Mouse (Mus musculus): Measurements from ENCODE around the gene Cyp27b1. TPM values are rescaled to one million over a fixed set of nuclear protein-coding genes. Genes with fewer than 3 reads are reported as not detected.
"Not testable (repeated sequence)": the region's sequence is repeated elsewhere in the genome, so short reads cannot be mapped to it uniquely, and the experiment has no call there.

Gene Cyp27b1
- total RNA-seq, 2 experiments from 2014 or later, result 0.45 TPM; not detected in 1

DNA sequence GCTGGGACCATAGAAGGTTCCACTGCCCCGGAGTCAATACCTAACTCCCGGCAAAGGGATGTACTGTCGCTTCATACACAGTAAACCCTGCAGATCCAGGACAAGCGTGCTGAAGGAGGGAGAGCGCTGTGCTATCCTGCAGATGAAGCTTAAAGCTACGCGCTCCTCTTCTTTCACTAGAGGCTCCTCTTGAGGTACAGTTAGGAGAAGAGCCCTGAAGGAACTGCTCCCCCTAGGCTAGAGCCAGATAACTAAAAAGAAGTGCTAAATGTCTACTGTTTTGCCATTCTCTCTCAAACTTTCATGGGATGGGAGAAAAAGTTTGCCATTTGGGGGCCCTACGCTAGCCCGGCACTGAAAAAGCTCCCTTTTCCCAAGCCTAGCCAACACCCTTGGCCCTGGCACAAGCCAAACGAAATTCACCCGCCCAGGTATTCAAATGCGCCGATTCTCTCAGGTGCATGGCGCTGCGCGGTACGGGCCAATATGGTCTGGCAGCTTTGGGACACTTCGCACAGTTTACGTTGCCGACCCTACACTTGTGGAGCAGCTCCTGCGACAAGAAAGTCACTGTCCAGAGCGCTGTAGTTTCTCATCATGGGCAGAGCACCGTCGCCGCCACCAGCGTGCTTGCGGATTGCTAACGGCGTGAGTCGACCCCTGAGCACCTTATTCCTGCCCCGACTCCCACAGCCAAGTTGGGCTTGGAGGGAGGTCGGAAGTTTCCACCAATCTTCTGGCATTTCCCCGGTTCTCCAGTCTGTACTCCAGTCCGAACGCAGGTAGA, 751 bp downstream of the Cyp27b1 start:
- peak; percentile 1; the same call in 1 of the 2 replicates for ATAC-seq (replicated peaks; ENCODE audit: poor library complexity, severe bottlenecking)

DNA sequence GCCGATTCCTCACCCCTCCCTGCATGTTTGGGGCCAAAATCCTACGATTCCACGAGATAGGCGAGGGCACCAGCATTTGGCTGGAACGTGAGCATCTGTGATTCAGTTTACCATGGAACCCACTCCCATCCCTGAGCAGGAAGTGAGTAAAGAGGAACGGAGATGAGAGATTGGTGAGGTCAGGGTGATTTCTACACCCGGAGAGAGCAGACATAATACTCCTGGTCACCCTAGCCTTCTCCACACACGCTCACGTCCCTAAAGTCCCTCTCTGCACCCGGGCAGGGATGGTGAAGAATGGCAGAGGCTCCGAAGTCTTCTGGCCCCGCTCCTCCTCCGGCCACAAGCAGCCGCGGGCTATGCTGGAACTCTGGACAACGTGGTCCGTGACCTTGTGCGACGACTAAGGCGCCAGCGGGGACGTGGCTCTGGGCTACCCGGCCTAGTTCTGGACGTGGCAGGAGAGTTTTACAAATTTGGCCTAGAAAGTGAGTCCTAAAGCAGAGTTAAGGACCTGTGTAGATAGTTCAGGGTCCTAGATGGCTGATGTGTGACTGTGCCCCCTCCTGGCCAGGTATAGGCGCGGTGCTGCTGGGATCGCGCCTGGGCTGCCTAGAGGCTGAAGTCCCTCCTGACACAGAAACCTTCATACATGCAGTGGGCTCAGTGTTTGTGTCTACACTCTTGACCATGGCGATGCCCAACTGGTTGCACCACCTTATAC, 1.5 kb downstream of the Cyp27b1 start:
- ATAC-seq (replicated peaks; ENCODE audit: poor library complexity, severe bottlenecking), result peak; percentile 55

DNA sequence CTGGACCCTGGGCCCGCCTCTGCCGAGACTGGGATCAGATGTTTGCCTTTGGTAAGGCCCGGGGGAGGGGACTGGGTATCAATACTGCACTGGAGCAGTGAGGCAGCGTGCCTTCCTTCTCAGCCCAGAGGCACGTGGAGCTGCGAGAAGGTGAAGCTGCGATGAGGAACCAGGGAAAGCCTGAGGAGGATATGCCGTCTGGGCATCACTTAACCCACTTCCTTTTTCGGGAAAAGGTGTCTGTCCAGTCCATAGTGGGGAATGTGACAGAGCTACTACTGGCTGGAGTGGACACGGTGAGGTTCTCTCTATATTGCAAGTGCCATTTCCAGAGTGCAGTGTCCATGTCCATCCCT, 2.0 kb downstream of the Cyp27b1 start:
- ATAC-seq (replicated peaks; ENCODE audit: poor library complexity, severe bottlenecking), result peak; percentile 71

DNA sequence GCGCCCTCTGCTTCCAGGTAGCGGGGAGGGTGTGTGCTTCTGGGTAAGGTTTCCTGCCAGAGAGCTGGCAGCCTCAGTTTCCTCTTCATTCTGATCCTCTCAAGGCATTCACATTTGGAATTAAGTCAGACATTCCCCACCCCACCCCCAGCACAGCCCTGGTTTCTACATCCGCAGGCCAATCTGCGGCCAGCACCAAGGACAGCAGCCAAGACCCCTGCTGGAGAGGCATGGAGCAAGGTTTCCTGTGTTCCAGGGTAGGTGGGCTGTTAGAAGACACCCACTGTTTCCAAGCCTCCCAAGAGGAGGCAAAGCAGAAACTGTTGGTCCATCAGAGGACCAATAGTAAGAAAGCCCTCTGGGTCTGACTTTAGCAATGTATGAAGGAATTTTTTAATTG, 6.6 kb downstream of the Cyp27b1 start:
- ATAC-seq (replicated peaks; ENCODE audit: poor library complexity, severe bottlenecking), result no peak; the same call in 1 of the 2 replicates

DNA sequence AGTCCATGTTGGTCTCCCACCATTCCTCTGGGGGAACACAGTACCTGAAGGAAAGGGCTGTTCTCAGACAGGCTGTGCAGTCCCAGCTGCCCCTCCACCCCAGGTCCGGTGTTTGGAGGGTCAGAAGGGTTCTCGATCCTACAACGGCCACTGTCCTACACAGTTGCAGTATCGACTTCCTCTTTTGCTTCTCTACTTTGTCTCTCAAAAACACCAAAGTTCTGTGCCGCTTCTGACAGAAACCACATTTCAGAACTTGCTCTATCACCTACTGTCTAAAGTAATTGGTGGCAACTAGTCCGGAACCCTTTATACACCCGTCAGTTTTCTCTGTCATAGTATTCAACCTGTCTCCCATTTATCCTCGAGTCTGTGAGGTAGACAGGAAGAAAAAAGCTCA, 7.4 kb downstream of the Cyp27b1 start:
- ATAC-seq (replicated peaks; ENCODE audit: poor library complexity, severe bottlenecking), result peak; percentile 33

DNA sequence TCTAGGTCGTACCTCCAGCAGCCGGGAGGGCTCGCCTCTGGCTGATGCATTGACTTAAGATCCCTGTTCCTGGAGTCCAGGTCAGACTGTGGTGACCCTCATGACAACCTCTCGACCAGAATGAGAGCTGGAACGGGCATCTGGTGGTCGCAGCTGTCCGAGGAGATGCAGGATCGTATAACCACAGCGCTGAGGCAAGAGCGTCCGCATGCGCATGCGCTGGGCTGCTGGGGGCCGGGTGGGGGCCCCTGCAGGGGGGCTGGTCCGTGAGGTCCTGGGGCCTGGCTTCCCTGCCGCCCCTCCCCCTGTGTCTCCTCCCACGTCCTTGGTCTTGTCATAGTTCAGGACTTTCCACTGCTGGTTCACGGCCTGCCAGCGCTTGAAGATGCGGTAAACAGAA, 8.4 kb downstream of the Cyp27b1 start:
- ATAC-seq (replicated peaks; ENCODE audit: poor library complexity, severe bottlenecking), result no peak

DNA sequence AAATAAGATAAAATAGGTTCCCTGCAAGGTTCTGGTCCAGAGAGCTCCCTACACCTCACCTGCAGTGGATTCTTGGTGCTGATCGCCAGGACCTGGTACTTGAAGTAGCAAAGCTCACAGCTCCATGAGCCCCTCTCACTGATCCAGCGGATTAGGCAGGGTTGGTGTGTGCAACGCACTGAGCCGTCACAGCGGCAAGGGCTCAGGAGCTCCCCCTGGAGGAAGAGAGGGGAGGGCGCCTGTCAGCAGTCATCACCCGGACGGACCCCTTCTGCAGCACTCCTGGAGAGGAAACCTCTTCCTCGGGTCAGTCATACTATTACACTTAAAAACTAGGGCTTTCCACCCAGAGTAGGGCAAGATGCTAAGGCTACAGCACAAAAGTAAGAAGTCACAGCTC, 10.1 kb downstream of the Cyp27b1 start:
- peak; percentile 72 for ATAC-seq (replicated peaks; ENCODE audit: poor library complexity, severe bottlenecking)

DNA sequence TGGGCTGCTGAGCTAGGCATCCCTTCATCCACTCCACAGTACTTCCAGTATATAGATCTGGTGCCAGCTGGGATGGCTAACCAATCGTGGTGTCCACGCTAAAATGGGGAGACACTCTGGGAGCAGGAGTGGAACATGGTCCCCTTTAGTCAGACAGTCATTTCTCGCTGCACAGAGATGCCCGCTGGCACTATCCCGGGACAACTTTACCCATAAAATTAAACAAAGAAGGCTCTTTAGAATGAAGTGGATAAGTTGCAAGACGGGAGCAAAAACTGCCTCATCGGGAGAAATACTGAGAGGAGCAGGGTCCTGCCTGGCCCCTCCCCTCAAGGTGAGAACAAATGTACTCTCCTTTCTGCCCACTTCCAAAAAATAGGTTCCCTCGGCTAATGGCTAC, 10.7 kb downstream of the Cyp27b1 start:
- no peak for ATAC-seq (replicated peaks; ENCODE audit: poor library complexity, severe bottlenecking)

DNA sequence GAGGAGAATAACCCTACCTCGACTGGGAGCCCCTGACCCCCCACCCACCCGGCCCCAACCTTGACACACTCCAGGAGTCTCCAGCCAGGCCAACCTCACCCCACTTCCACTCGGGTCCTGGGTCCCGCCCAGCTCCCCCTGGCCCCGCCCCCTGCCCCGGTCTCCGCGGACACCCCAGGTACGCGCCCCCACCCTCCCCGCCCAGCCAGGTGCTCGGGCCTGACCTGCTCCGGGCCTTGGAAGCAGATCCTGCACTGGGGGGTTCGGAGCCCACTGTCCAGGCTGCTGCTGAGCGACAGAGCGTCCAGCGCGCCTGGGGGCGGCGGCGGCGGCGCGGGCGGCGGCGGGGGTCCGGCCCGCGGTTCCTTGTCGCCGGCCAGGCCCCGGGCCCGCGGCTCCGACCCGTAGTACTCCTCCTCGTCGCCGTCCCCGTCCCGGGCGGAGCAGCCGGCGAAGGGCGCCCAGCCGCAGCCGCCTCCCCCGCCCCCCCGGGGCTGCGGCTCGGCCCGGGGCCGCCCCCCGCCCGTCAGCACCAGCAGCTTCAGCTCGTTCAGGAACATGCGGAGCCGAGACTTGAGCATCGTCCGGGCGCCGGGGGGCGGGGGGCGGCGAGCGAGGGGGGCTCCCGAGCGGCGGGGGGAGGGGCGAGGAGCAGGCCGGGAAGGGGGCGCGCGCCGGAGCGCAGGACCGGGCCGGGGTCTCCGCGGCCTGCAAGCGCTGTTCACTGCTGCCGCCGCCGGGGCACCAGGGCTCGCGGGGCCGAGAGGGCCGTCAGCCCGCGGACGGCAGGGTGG, 11.3 kb downstream of the Cyp27b1 start:
- ATAC-seq (replicated peaks; ENCODE audit: poor library complexity, severe bottlenecking), result no peak

DNA sequence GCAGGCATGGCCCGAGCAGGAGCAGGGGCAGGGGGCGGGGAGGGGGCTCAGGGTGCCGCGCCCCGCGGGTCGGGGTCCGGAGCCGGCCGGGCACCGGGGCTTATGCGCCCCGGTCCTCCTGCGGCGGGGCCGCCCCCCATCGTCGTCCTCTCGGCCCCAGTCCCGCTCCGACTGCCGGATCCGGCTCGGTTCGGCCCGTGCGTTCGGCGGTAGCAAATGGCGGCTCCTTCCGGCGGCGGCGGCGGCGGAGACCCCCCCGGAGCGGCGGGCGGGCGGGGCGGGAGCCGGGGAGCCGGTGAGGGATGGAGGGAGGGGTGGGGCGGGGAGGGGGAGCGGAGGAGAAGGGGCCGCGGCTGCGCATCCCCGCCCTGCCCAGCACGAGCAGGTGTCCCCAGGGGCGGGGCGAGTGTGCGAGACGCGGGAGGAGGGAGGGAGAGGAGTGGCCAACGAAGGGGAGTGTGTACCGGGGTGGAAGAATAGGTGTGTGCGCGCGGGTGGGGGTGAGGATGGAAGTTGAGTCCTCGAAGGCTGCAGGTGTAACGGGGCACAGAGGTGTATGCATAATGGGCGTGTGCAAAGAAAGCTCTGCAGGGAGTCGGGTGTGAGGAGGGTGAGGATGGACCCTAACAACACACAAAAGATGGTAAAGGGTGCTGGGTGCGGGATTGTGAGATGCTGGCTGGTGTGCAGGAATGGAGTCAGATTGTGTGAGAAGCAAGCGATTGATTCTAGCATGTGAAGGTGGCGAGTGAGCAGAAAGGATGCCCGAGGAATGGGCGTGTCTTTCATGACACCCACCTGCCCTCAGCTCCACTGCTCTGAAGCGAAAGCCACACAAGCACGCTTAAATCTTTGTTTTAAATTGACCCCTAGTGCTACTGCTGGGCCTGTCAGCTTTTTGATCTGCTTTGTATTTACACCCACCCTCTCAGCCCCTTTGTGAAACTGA, 12.2 kb downstream of the Cyp27b1 start, which contains the start of gene March9:
March9 (minus strand) TSS at position 217 of the 949 bp plus-strand sequence.
- no peak for ATAC-seq (replicated peaks; ENCODE audit: poor library complexity, severe bottlenecking)

DNA sequence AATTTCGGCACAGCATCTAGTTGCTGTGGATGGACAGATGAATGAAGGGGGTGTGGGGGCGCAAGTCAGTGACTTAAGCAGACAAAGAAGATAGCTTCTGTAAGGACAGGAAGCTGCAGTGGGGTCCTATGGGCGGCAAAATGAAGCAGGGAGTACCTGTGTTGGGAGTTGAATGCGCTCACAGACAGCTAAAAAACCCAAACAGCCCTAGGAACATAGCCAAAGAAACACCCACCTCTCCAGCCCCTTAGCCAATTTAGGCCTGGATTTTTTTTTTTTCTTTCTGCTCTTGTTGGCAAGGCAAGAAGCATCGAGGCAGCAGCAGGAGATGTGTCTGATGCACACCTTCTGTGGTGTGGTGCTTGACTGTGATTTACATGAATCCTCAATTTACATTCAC, 13.0 kb downstream of the Cyp27b1 start:
- no peak for ATAC-seq (replicated peaks; ENCODE audit: poor library complexity, severe bottlenecking)

DNA sequence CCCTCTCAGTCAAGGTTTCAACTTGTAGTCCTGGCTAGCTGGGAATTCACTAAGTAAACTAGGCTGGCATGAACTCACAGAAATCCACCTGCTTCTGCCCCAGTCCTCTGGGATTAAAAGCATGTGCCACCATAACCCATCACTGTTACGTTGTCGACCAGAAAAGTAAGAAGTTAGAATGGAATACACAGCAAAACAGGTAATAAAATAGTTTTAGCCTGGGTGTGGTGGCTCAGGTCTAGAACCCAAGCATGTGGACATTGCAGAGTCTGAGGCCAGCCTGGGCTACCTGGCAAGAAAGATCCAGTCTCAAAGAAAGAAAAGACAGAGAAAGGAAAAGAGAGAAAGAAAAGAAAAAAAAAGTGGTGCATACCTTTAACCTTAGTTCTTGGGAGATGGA, 13.5 kb downstream of the Cyp27b1 start:
- ATAC-seq (replicated peaks; ENCODE audit: poor library complexity, severe bottlenecking), result no peak

DNA sequence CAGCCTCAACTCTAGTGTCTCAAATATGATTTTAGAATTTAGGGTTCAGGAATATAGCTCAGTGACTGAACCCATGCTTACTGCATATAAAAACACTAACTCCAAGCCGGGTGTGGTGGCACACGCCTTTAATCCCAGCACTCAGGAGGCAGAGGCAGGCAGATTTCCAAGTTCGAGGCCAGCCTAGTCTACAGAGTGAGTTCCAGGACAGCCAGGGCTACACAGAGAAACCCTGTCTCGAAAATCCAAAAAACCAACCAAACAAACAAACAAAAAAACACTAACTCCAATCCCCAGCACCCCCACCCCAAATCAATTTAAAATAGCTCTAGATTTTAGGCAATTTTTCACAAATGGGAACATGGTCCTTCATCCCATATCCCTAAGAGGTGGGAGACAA, 14.1 kb downstream of the Cyp27b1 start:
- not testable (repeated sequence) for ATAC-seq (replicated peaks; ENCODE audit: poor library complexity, severe bottlenecking)

DNA sequence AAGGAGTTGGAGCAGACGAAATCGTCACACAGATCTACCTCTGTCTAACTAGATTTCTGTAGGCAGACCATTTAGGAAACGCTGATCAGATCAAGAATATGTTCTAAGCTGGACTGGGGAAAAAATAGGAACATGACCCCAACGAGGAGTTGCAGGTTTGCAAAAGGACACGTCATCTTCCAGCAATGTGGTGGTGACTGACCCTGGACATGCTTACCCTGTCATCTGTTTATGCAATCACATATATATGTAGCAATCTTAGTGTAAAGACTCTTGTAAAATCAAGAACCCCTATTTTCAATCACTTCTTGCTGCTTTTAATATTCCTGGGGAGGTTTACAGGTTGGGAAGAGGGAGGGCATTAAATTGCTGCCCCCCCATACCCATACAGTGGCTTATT, 14.5 kb downstream of the Cyp27b1 start:
- ATAC-seq (replicated peaks; ENCODE audit: poor library complexity, severe bottlenecking), result peak; percentile 57

DNA sequence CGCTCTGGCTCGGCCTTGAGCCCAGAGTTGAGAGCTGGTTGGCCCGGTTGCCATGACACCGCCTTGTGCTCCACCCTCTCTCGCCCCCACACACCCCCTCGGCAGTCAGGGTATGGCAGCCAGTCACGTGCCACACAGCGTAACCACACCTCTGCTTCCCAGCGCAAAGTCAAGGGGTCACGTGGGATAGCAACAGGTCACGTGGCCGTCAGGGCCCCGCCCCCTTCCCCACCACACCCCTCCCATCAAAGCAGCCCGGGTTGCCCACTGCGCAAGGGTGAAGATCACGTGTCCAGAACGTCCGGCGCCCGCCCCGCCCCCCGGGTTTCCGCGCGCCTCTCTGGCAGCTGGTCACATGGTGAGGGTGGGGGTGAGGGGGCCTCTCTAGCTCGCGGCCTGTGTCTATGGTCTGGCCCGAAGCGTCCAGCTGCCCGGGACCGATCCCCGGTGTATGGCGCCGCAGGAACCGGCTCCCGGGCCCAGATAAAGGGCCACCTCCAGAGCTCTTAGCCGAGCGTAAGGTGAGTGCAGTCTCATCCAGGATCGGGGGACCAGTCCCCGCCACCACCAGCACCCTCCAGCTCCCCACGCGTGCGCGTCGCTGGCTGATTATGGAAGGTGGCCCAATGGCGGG, 15.3 kb downstream of the Cyp27b1 start, which contains the start of gene Cdk4:
Cdk4 (plus strand) TSS at position 296 of the 634 bp plus-strand sequence.
- ATAC-seq (replicated peaks; ENCODE audit: poor library complexity, severe bottlenecking), result peak; percentile 69

DNA sequence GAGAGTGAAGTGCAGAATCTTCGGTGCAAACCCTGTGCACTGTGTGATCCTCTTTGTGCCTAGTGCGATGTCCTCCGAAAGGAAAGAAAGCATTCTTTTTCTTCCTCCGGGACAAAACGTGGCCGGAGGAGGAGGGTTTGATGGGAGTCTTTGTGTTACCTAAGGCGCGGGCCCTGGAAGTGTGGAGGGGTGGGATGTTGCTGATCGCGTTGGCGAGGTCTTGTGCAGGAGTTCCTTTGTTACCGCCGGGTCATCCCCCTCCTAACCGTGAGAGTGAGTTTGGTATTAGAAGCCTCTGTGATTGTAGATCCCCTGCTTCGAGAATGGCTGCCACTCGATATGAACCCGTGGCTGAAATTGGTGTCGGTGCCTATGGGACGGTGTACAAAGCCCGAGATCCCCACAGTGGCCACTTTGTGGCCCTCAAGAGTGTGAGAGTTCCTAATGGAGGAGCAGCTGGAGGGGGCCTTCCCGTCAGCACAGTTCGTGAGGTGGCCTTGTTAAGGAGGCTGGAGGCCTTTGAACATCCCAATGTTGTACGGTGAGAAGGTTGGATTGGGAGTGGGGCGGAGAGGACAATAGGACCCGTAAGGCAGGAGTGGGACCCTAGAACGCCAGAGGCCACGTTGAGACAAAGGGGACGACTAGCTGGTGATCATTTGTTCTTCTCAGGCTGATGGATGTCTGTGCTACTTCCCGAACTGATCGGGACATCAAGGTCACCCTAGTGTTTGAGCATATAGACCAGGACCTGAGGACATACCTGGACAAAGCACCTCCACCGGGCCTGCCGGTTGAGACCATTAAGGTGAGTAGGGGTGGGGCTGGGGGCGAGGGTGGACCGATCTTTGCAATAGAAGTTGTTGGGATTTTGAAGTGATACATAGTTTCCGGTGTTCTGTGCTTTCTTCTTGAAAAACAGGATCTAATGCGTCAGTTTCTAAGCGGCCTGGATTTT, 16.1 kb downstream of the Cyp27b1 start:
- ATAC-seq (replicated peaks; ENCODE audit: poor library complexity, severe bottlenecking), result no peak

DNA sequence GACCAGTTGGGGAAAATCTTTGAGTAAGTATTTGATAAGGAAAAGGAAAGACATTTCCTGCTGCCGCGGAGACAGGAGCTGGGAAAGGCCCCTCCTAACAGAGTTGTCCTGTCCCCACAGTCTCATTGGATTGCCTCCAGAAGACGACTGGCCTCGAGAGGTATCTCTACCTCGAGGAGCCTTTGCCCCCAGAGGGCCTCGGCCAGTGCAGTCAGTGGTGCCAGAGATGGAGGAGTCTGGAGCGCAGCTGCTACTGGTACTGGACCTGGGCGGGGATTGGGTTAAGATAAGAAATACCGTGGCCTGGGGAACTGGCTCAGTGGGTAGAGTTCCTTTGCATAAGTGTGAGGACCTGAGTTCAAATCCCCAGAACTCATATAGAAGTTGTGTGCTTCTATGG, 17.9 kb downstream of the Cyp27b1 start:
- ATAC-seq (replicated peaks; ENCODE audit: poor library complexity, severe bottlenecking), result no peak

DNA sequence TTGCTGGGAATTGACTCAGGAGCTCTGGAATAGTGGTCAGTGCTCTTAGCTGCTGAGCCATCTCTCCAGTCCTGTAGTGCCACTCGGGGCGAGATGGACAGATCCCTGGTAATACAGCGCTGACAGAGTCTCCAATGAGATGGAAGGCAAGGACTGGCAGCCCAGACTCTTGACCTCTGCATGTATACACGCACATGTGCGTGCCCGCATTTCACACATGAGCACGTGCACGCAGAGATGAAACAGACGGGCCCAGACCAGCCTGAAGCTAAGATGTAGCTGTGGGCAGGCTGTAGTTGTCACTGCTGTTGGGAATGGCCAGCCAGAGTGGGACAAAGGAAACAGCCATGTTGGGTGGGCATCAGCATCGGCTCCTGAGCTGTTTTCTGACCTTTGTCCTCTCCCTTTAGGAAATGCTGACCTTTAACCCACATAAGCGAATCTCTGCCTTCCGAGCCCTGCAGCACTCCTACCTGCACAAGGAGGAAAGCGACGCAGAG, 18.5 kb downstream of the Cyp27b1 start:
- no peak for ATAC-seq (replicated peaks; ENCODE audit: poor library complexity, severe bottlenecking)

All from granulocyte monocyte progenitor cell, adult 5-6 weeks (primary cell).